ENCODE assay signal across 15 mouse cellular contexts in the genomic region with DNA sequence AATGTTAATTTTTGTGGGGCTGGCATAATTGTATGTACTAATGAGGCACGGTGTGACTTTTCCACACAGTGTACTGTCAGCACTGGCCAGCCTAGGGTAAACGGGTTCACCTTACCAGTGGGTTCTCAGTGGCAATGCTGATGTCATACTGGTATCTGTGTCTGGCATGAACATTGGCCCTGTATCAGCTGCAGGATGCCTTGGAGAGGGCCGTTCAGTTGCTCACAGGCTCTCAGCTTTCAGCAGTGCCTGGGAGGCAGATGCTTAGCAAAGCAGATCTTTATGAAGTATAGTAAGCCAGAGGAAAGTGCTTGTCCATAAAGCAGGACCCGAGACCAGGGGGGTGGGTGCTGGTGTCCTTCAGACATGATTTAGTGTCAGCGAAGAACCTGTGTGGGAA. TPM values are rescaled to one million over a fixed set of nuclear protein-coding genes. Genes with fewer than 3 reads are reported as not detected.
DNase-seq lines count a peak whose midpoint lies in the region; ATAC-seq and TF ChIP-seq lines count a peak whose summit lies in the region.
"Had no signal": no experiment of that assay in that cellular context is flagged by ENCODE, and none has a peak within 500 bp of the region (broad histone marks: within the 10 kb centered on the region; RNA-seq: fewer than 3 reads in every experiment).

No protein-coding gene starts in this region.

- WGBS in heart, embryonic 10.5 days, result 66% methylated on average over 5 of the region's 5 CpGs
- WGBS in midbrain, embryonic 10.5 days, result 74% methylated on average over 5 of the region's 5 CpGs
- 72% methylated on average over 5 of the region's 5 CpGs for WGBS in midbrain, embryonic 14.5 days
- WGBS in forebrain, postnatal 0 days, result 59% methylated on average over 5 of the region's 5 CpGs
- 56% methylated on average over 5 of the region's 5 CpGs for WGBS in neural tube, embryonic 13.5 days
- 69% methylated on average over 5 of the region's 5 CpGs for WGBS in lung, adult 2 months

- peaks cover 58% of the 10 kb centered on the region for H3K4me1 ChIP-seq in heart, embryonic 10.5 days
- H3K4me1 ChIP-seq in midbrain, embryonic 10.5 days, result peaks cover 37% of the 10 kb centered on the region
- H3K4me1 ChIP-seq in midbrain, embryonic 14.5 days (ENCODE audit: control insufficient read depth, insufficient read depth, low read length), result peaks cover 18% of the 10 kb centered on the region
- H3K4me1 ChIP-seq in forebrain, postnatal 0 days (ENCODE audit: insufficient read depth), result peaks cover 11% of the 10 kb centered on the region; the same call in 1 of the 2 replicates
- H3K4me1 ChIP-seq in neural tube, embryonic 13.5 days (replicated peaks), result peaks cover 67% of the 10 kb centered on the region
- peaks cover 14% of the 10 kb centered on the region for H3K4me1 ChIP-seq in lung, adult 2 months (ENCODE audit: control insufficient read depth, insufficient read depth, low read length)

- no peak overlapping the region for H3K4me3 ChIP-seq in heart, embryonic 10.5 days
- no peak overlapping the region for H3K4me3 ChIP-seq in midbrain, embryonic 10.5 days
- H3K4me3 ChIP-seq in midbrain, embryonic 14.5 days (replicated peaks; ENCODE audit: low read depth, low read length), result no peak overlapping the region
- H3K4me3 ChIP-seq in forebrain, postnatal 0 days (ENCODE audit: low read depth, low read length), result no peak overlapping the region
- no peak overlapping the region for H3K4me3 ChIP-seq in neural tube, embryonic 13.5 days
- H3K4me3 ChIP-seq in lung, adult 2 months (replicated peaks; ENCODE audit: extremely low read depth, low read depth, low read length), result no peak overlapping the region
- H3K4me3 ChIP-seq: liver, embryonic 12.5 days had no signal

- H3K27ac ChIP-seq in heart, embryonic 10.5 days, result peak overlapping the region; percentile 53; the same call in 1 of the 2 replicates
- H3K27ac ChIP-seq in midbrain, embryonic 10.5 days (replicated peaks), result peak overlapping the region; percentile 42
- no peak overlapping the region for H3K27ac ChIP-seq in midbrain, embryonic 14.5 days (replicated peaks; ENCODE audit: low read depth, low read length)
- H3K27ac ChIP-seq in forebrain, postnatal 0 days (ENCODE audit: low read depth, low read length), result 0 out of 2 replicates have a peak overlapping the region, but pooled peaks have one; percentile 9
- peak overlapping the region; percentile 84 for H3K27ac ChIP-seq in neural tube, embryonic 13.5 days (replicated peaks)
- H3K27ac ChIP-seq: liver, embryonic 12.5 days had no signal

- H3K4me2 ChIP-seq in midbrain, embryonic 14.5 days (ENCODE audit: low read length), result no peak overlapping the region
- no peak overlapping the region for H3K4me2 ChIP-seq in forebrain, postnatal 0 days (ENCODE audit: low read depth)
- H3K4me2 ChIP-seq in neural tube, embryonic 13.5 days, result no peak overlapping the region
- H3K4me2 ChIP-seq: liver, embryonic 12.5 days had no signal

- no peaks in the 10 kb centered on the region for H3K9me3 ChIP-seq in heart, embryonic 10.5 days
- H3K9me3 ChIP-seq in midbrain, embryonic 10.5 days (replicated peaks), result no peaks in the 10 kb centered on the region
- no peaks in the 10 kb centered on the region for H3K9me3 ChIP-seq in midbrain, embryonic 14.5 days (ENCODE audit: control insufficient read depth, low read length)
- no peaks in the 10 kb centered on the region for H3K9me3 ChIP-seq in forebrain, postnatal 0 days (ENCODE audit: low read length)
- no peaks in the 10 kb centered on the region for H3K9me3 ChIP-seq in neural tube, embryonic 13.5 days
- H3K9me3 ChIP-seq: liver, embryonic 12.5 days had no signal

- no peak for TF ChIP-seq POLR2A in lung, adult 2 months (IDR thresholded peaks at IDR 0.05; ENCODE audit: borderline replicate concordance, extremely low read depth, low read depth, low read length)

- no peak overlapping the region for H3K9ac ChIP-seq in midbrain, embryonic 14.5 days (replicated peaks; ENCODE audit: low read length)
- no peak overlapping the region for H3K9ac ChIP-seq in forebrain, postnatal 0 days
- peak overlapping the region; percentile 48 for H3K9ac ChIP-seq in neural tube, embryonic 13.5 days

- no peaks in the 10 kb centered on the region for H3K27me3 ChIP-seq in heart, embryonic 10.5 days (ENCODE audit: insufficient read depth, poor library complexity, severe bottlenecking)
- no peaks in the 10 kb centered on the region for H3K27me3 ChIP-seq in midbrain, embryonic 10.5 days (ENCODE audit: low read depth, poor library complexity, severe bottlenecking)
- H3K27me3 ChIP-seq in midbrain, embryonic 14.5 days (ENCODE audit: control insufficient read depth, insufficient read depth, low read length), result no peaks in the 10 kb centered on the region
- H3K27me3 ChIP-seq in forebrain, postnatal 0 days (ENCODE audit: insufficient read depth, low read length), result no peaks in the 10 kb centered on the region
- no peaks in the 10 kb centered on the region for H3K27me3 ChIP-seq in neural tube, embryonic 13.5 days
- H3K27me3 ChIP-seq: liver, embryonic 12.5 days had no signal

- no peak for DNase-seq in heart, embryonic 10.5 days (ENCODE audit: low spot score)
- DNase-seq in heart, adult 18-20 months, result no peak
- DNase-seq in midbrain, embryonic 10.5 days (ENCODE audit: low spot score), result no peak
- DNase-seq in midbrain, embryonic 14.5 days, result no peak
- no peak for DNase-seq in forebrain, postnatal 0 days
- no peak for DNase-seq in lung, adult 2 months
- no peak for DNase-seq in right cerebral cortex, postnatal 36 days (ENCODE audit: low spot score in 2 of 2)
- DNase-seq: cerebellum, adult 11 months; kidney, postnatal 25 days; lung, postnatal 14 days had no signal

- H3K36me3 ChIP-seq in heart, embryonic 10.5 days, result no peaks in the 10 kb centered on the region
- H3K36me3 ChIP-seq in midbrain, embryonic 10.5 days, result peaks cover 15% of the 10 kb centered on the region
- no peaks in the 10 kb centered on the region for H3K36me3 ChIP-seq in midbrain, embryonic 14.5 days (ENCODE audit: control insufficient read depth, insufficient read depth, low read length)
- no peaks in the 10 kb centered on the region for H3K36me3 ChIP-seq in forebrain, postnatal 0 days (ENCODE audit: insufficient read depth)
- no peaks in the 10 kb centered on the region for H3K36me3 ChIP-seq in neural tube, embryonic 13.5 days

- no peak for TF ChIP-seq CTCF in forebrain, postnatal 0 days (IDR thresholded peaks at IDR 0.05; ENCODE audit: low read depth)
- no peak for TF ChIP-seq CTCF in lung, adult 2 months (IDR thresholded peaks at IDR 0.05; ENCODE audit: insufficient read depth, low read length)

- no peak for ATAC-seq in midbrain, embryonic 14.5 days (ENCODE audit: low FRiP score, low TSS enrichment)
- no peak for ATAC-seq in forebrain, postnatal 0 days
- peak; percentile 6; the same call in 1 of the 2 replicates for ATAC-seq in neural tube, embryonic 13.5 days (ENCODE audit: low read depth)
- ATAC-seq: inflammation-experienced regulatory T-cells, adult 6 months; liver, embryonic 12.5 days had no signal

RNA-seq across cellular contexts. Expression of a gene that starts 16.6 kb away (rescaled TPM):
- 35.8 and 58.5 TPM in 2 replicates for polyA plus RNA-seq in heart, embryonic 10.5 days (2016; fragmentation: Nextera tagmentation; extraction: Ambion mirVana)
- 10 to 100 TPM; 30.4 to 35.6 TPM for total RNA-seq in heart, adult 18-20 months (2021)
- 53.2 and 64.6 TPM in 2 replicates for polyA plus RNA-seq in midbrain, embryonic 10.5 days (2016; fragmentation: Nextera tagmentation; extraction: Ambion mirVana)
- 47.7 and 48.7 TPM in 2 replicates for polyA plus RNA-seq in midbrain, embryonic 14.5 days (2014; fragmentation: Nextera tagmentation; extraction: Ambion mirVana)
- 37.9 and 44.1 TPM in 2 replicates for total RNA-seq in forebrain, postnatal 0 days (2014; rRNA removed)
- polyA plus RNA-seq in forebrain, postnatal 0 days (2015; fragmentation: Nextera tagmentation; extraction: Ambion mirVana), result 29.3 and 30.0 TPM in 2 replicates
- 59.9 and 60.1 TPM in 2 replicates for polyA plus RNA-seq in neural tube, embryonic 13.5 days (2015; fragmentation: Nextera tagmentation; extraction: Ambion mirVana)
- 55.2 and 57.8 TPM in 2 replicates for polyA plus RNA-seq in lung, adult 2 months (2012; rRNA removed)

RNA-seq across cellular contexts. Expression of a gene that starts 21.4 kb away (rescaled TPM):
- not detected in 2 replicates for polyA plus RNA-seq in heart, embryonic 10.5 days (2016; fragmentation: Nextera tagmentation; extraction: Ambion mirVana)
- not detected for total RNA-seq in heart, adult 18-20 months (2021)
- polyA plus RNA-seq in midbrain, embryonic 10.5 days (2016; fragmentation: Nextera tagmentation; extraction: Ambion mirVana), result 0.27 and 0.30 TPM in 2 replicates
- not detected in 2 replicates for polyA plus RNA-seq in midbrain, embryonic 14.5 days (2014; fragmentation: Nextera tagmentation; extraction: Ambion mirVana)
- 0.23 TPM in 1 of 2 replicates, not detected in the other for total RNA-seq in forebrain, postnatal 0 days (2014; rRNA removed)
- polyA plus RNA-seq in forebrain, postnatal 0 days (2015; fragmentation: Nextera tagmentation; extraction: Ambion mirVana), result 0.48 and 0.52 TPM in 2 replicates
- 0.23 and 0.31 TPM in 2 replicates for polyA plus RNA-seq in neural tube, embryonic 13.5 days (2015; fragmentation: Nextera tagmentation; extraction: Ambion mirVana)
- 0.18 and 0.26 TPM in 2 replicates for polyA plus RNA-seq in lung, adult 2 months (2012; rRNA removed)
- total RNA-seq: layer of hippocampus, postnatal 25 days had no signal
- polyA plus RNA-seq: heart, postnatal 0 days; inflammation-experienced regulatory T-cells, adult 6 months had no signal

RNA-seq across cellular contexts. Expression of a gene that starts 58.6 kb away (rescaled TPM):
- 18.7 and 20.9 TPM in 2 replicates for polyA plus RNA-seq in heart, embryonic 10.5 days (2016; fragmentation: Nextera tagmentation; extraction: Ambion mirVana)
- total RNA-seq in heart, adult 18-20 months (2021), result 1 to 10 TPM; 4.1 to 4.8 TPM
- polyA plus RNA-seq in midbrain, embryonic 10.5 days (2016; fragmentation: Nextera tagmentation; extraction: Ambion mirVana), result 29.3 and 32.7 TPM in 2 replicates
- 42.0 and 54.0 TPM in 2 replicates for polyA plus RNA-seq in midbrain, embryonic 14.5 days (2014; fragmentation: Nextera tagmentation; extraction: Ambion mirVana)
- total RNA-seq in forebrain, postnatal 0 days (2014; rRNA removed), result 58.1 and 99.4 TPM in 2 replicates
- polyA plus RNA-seq in forebrain, postnatal 0 days (2015; fragmentation: Nextera tagmentation; extraction: Ambion mirVana), result 64.7 and 67.9 TPM in 2 replicates
- 38.7 and 38.9 TPM in 2 replicates for polyA plus RNA-seq in neural tube, embryonic 13.5 days (2015; fragmentation: Nextera tagmentation; extraction: Ambion mirVana)
- 11.4 and 12.1 TPM in 2 replicates for polyA plus RNA-seq in lung, adult 2 months (2012; rRNA removed)
